Mouse (Mus musculus) spleen, adult 12 weeks (tissue): ENCODE results near the gene Gm20869.
"Not testable (repeated sequence)": the region's sequence is repeated elsewhere in the genome, so short reads cannot be mapped to it uniquely, and the experiment has no call there.

ENCODE experiments used
- DNase-seq: peaks from one replicate; pipeline ENCODE4 v3.0.0; 2022; ENCODE audit warnings: low spot score

The Gm20869 gene

DNA sequence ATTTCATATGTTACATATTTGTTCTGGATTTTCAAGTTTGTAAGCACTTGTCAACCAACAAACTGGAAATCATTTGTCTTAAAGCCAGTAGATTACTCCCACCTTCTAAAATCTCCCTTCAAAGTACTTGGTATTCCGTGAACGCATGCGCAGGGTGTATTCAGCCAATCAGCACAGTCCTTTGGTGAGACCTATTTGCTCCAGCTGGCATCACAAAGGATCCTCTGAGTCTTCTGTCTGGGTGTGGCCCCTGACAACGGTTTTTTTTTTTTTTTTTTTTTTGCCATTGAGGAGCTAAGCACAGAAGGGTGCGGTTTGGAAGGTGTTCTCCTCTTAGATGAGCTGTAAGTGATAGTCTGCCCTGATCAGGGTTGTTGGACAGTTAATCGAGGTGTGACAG, at the start of gene Gm20869:
Gm20869 (plus strand) TSS at position 301 of the 400 bp plus-strand sequence.
- not testable (repeated sequence) for DNase-seq
